Mouse (Mus musculus): ENCODE measurements around the gene Slc38a8.

GRCm38 (mm10) chr8:119442970-119443369 lies 58.5 kb downstream of the Slc38a8 start:
- TF ChIP-seq CTCF (IDR thresholded peaks at IDR 0.05; ENCODE audit: extremely low read depth, insufficient read depth, insufficient read length, insufficient replicate concordance) (no peak), POLR2A (IDR thresholded peaks at IDR 0.05; ENCODE audit: low read depth, low read length) (no peak)
